Mouse (Mus musculus): Measurements from ENCODE around the gene Arl5c. TPM values are rescaled to one million over a fixed set of nuclear protein-coding genes. Genes with fewer than 3 reads are reported as not detected.

Gene Arl5c
- polyA plus RNA-seq, 1 experiment, result 1.1 TPM

DNA sequence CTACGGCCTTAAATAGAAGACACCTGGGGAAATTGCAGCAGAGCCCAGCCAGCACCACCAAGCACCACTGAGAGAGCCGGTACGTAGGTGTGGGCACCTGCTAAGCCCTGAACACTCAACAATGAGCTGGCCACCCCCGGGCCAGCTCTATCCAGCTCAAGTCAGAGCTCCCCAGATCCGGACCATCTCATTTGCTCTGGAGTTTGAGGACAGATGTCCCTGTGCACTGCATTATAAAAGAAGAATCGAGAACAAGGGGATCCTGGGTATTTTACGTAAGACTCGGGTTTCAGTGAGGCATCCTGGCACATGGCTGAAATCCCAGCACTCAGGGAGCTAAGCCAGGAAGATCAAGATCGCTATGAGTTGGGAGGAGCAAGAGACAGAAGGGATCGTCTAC is 51.0 kb downstream of the Arl5c start:
- no peaks in the 10 kb centered on the region for H3K36me3 ChIP-seq (ENCODE audit: control insufficient read depth, insufficient read depth, low read length)
- 83% methylated on average over 10 of the region's 10 CpGs for WGBS
- TF ChIP-seq POLR2A (IDR thresholded peaks at IDR 0.05; ENCODE audit: low read depth, low read length) (no peak), CTCF (IDR thresholded peaks at IDR 0.05; ENCODE audit: extremely low read depth, insufficient read length, insufficient replicate concordance, low read depth, low read length) (no peak)
- no peak overlapping the region for H3K27ac ChIP-seq (ENCODE audit: insufficient read depth, low read depth, low read length)
- H3K27me3 ChIP-seq (ENCODE audit: control insufficient read depth, insufficient read depth, low read length), result no peaks in the 10 kb centered on the region
- H3K4me1 ChIP-seq (ENCODE audit: control insufficient read depth, insufficient read depth, insufficient read length, low read length), result peaks cover 2% of the 10 kb centered on the region; the same call in 1 of the 2 replicates
- no peak overlapping the region for H3K4me3 ChIP-seq (ENCODE audit: low read depth, low read length)

DNA sequence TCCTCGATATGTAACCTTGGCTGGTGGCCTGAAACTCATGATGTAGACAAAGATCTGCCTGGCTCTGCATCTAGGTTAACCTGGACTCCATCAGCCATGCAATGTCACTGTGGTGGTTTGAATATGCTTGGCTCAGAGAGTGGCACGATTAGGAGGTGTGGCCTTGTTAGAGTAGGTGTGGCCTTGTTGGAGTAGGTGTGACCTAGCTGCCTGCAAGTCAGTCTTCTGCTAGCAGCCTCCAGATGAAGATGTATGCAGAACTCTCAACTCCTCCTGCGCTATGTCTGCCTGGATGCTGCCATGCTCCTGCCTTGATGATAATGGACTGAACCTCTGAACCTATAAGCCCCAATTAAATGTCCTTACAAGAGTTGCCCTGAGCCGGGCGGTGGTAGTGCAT is 52.7 kb downstream of the Arl5c start:
- Histone ChIP-seq H3K36me3 (ENCODE audit: control insufficient read depth, insufficient read depth, low read length) (no peaks in the 10 kb centered on the region), H3K27me3 (ENCODE audit: control insufficient read depth, insufficient read depth, low read length) (no peaks in the 10 kb centered on the region), H3K4me1 (ENCODE audit: control insufficient read depth, insufficient read depth, insufficient read length, low read length) (no peaks in the 10 kb centered on the region), H3K27ac (ENCODE audit: insufficient read depth, low read depth, low read length) (no peak overlapping the region), H3K4me3 (ENCODE audit: low read depth, low read length) (no peak overlapping the region)
- TF ChIP-seq POLR2A (IDR thresholded peaks at IDR 0.05; ENCODE audit: low read depth, low read length), result no peak
- TF ChIP-seq CTCF (IDR thresholded peaks at IDR 0.05; ENCODE audit: extremely low read depth, insufficient read length, insufficient replicate concordance, low read depth, low read length), result no peak
- 65% methylated on average over 5 of the region's 5 CpGs for WGBS

DNA sequence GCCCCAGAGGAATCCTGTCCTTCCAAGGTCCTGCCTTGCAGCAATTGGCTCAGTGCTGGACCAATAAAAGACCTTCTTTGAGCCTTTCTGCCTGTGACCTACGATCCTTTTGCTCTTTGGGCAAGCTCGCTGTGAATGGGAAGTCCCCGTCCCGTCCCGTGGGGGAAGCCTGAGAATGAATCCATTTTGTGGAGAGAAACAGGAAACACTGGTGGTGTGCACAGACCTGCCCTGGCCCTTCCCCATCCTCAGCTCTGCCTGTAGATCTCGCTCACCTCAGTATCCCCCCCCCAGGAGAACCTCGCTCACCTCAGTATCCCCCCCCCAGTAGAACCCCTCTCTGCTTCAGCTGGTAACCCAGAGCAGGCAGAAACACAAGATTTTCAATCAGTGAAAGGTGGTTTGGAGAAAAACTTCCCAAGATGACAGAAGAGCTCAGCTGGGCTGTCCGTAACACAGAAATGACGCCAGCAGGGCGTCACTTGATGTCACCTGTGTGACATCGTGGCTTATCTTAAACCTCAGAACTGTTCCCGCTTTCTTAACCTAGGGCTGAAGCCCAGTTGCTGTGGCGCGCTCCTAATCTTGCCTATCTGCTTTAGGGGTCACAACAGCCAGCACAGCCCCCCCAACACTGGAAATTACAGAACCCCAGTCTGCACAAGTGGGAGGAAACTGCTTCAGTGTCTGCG is 53.4 kb downstream of the Arl5c start:
- H3K4me1 ChIP-seq (ENCODE audit: control insufficient read depth, insufficient read depth, insufficient read length, low read length), result no peaks in the 10 kb centered on the region
- H3K4me3 ChIP-seq (ENCODE audit: low read depth, low read length), result no peak overlapping the region
- no peaks in the 10 kb centered on the region for H3K27me3 ChIP-seq (ENCODE audit: control insufficient read depth, insufficient read depth, low read length)
- no peak for TF ChIP-seq CTCF (IDR thresholded peaks at IDR 0.05; ENCODE audit: extremely low read depth, insufficient read length, insufficient replicate concordance, low read depth, low read length)
- H3K27ac ChIP-seq (ENCODE audit: insufficient read depth, low read depth, low read length), result no peak overlapping the region
- WGBS, result 64% methylated on average over 15 of the region's 15 CpGs
- no peaks in the 10 kb centered on the region for H3K36me3 ChIP-seq (ENCODE audit: control insufficient read depth, insufficient read depth, low read length)

Other genes with a start within 250 kb of the Arl5c start
- 1.7 and 3.7 TPM in 2 replicates for gene Cwc25, start 229.6 kb downstream of the Arl5c start, polyA plus RNA-seq (2012; rRNA removed)
- not detected in 2 replicates for gene 1700001P01Rik, start 220.3 kb downstream of the Arl5c start, polyA plus RNA-seq (2012; rRNA removed)
- gene Rpl23, start 213.7 kb downstream of the Arl5c start, polyA plus RNA-seq (2012; rRNA removed), result 10.2 and 22.0 TPM in 2 replicates
- gene Lasp1, start 197.2 kb downstream of the Arl5c start, polyA plus RNA-seq (2012; rRNA removed), result 165 and 397 TPM in 2 replicates
- gene B230217C12Rik, start 155.4 kb downstream of the Arl5c start, polyA plus RNA-seq (2012; rRNA removed), result 0.43 and 0.44 TPM in 2 replicates
- gene Fbxo47, start 112.0 kb downstream of the Arl5c start, polyA plus RNA-seq (2012; rRNA removed), result not detected in 2 replicates
- gene Plxdc1, start 9.7 kb downstream of the Arl5c start, polyA plus RNA-seq (2012; rRNA removed), result 1.1 and 1.6 TPM in 2 replicates
- 3.2 and 5.7 TPM in 2 replicates for gene Cacnb1, start 26.9 kb upstream of the Arl5c start, polyA plus RNA-seq (2012; rRNA removed)
- 393 and 501 TPM in 2 replicates for gene Rpl19, start 30.5 kb upstream of the Arl5c start, polyA plus RNA-seq (2012; rRNA removed)
- 0.87 and 0.91 TPM in 2 replicates for gene Stac2, start 57.3 kb upstream of the Arl5c start, polyA plus RNA-seq (2012; rRNA removed)
- 4.3 and 9.9 TPM in 2 replicates for gene Fbxl20, start 154.2 kb upstream of the Arl5c start, polyA plus RNA-seq (2012; rRNA removed)
- 2.4 and 5.9 TPM in 2 replicates for gene Med1, start 197.1 kb upstream of the Arl5c start, polyA plus RNA-seq (2012; rRNA removed)
- 3.6 and 8.1 TPM in 2 replicates for gene Cdk12, start 206.9 kb upstream of the Arl5c start, polyA plus RNA-seq (2012; rRNA removed)